Mouse (Mus musculus) adipocyte (in vitro differentiated cells): ENCODE measurements at regions not wholly inside any gene's neighbourhood (a gene's known extent, or its start where the extent isn't known, plus 50 kb on each side); places are given as distances from the start of the nearest gene placed in this dataset.

ENCODE experiments used
- DNase-seq: peaks from one replicate; pipeline ENCODE4 v3.0.0-alpha.2; 2016; ENCODE audit warnings: low spot score

DNA sequence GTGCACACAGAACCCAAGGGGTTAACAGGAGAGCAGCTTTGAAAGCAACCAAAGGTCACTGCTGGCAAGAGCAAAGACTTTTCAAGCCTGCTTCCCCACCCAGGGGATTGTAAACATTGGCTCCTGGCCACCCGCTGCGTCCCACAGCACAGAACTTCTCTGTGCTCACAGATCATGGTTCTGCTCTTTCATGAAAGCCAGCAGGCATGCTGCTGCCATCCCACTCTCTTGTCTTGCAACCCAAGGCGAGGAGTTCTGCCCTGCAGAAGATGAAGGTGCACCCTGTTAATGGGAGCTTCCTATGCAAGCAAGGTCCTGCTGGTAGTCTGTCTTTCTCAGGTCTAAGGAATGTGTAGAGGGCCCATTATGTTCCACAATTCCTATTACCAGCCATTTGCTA, 95.8 kb downstream of the AU018091 start:
- DNase-seq = peak; percentile 32
